Mouse (Mus musculus): ENCODE results near the gene Serpinb6e.

Gene Serpinb6e

GRCm38 (mm10) chr13:33843308-33843707, at the start of gene Serpinb6e:
Serpinb6e (minus strand) TSS chr13:33843408.
- DNase-seq (ENCODE audit: low read depth, low spot score): no peak

DNA sequence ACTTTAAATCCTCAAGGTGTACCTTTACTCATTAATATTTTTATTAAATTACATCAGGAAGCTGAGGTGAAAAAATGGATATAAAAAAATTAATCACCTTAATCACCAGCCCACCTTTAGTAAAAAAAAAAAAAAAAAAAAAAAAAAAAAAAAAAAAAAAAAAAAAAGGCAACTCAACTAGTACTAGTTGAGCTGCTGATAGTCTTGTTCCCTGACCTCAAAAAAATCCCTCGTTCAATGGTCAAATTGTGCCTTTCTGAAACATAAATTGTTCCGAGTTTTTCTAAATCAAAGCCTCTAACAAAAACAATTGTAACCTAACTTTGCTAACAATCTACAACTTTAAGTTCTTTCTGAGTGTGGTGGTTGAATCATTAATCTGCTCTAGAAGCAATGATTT, 12.5 kb downstream of the Serpinb6e start:
- DNase-seq (ENCODE audit: low read depth, low spot score): no peak

GRCm38 (mm10) chr13:33823421-33823820, 19.8 kb downstream of the Serpinb6e start:
- DNase-seq (ENCODE audit: low read depth, low spot score): no peak

DNA sequence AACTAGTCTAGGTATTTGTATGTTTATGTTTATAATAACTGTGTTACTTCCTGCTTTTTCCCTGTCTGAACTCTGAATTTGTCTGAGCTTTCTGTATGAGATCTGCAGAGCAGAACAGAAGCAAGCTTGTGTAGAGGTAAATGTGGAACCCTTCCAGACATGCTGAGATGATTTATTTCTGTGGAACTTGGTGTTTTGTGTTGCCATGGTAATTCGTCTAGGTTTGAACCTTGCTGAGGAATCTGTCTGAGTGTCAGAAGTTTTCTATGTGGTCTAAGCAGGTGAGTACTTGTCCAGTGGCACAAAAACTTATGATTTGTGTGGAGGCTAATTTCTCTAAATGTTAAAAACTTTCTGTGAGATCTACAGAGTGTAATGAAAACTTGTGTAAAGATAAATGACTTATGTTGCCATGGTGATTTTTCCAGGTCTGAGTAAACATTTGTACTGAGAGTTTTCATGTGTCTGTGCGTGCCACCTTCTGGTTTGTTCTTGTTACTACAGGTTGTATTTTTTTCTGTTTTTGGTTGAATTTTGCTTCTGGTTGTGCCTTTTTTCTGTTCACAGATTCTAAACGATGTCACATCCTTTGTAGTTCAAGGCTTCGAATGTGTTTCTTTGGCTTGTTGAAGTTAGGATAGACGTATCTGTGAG, 21.6 kb downstream of the Serpinb6e start:
- DNase-seq (ENCODE audit: low read depth, low spot score): no peak
